Mouse (Mus musculus): ENCODE measurements around the gene Col18a1.
A peak's percentile ranks its signal among the peaks of the same experiment; 100 is the strongest.

Gene Col18a1

GRCm38 (mm10) chr10:77022301-77023130 lies 143.8 kb downstream of the Col18a1 start:
- no peak for DNase-seq (ENCODE audit: extremely low spot score, low read depth, low spot score)

GRCm38 (mm10) chr10:77021399-77022052 lies 144.8 kb downstream of the Col18a1 start:
- peak; percentile 84 for DNase-seq (ENCODE audit: extremely low spot score, low read depth, low spot score)

- DNase-seq (ENCODE audit: extremely low spot score, low read depth, low spot score): no peak
These were observed 148.7 kb downstream of the Col18a1 start for GRCm38 (mm10) chr10:77017662-77018061.

DNA sequence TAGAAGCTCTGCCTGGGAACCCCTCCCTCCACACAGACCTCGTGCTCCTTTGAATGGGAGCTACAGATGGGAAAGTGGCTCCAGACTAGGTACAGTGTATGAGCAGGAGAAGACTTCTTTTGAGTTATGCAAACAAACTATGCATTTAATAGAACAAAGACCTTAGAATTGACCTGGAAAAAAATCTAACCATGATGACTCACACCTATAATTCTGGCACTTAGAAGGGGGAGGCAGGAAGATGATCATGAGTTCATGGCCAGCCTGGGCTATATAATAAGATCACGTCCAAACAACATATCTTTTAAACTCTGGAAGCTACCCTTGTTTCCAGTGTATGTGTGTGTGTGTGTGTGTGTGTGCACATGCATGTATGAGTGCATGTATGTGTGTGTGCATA lies 149.3 kb downstream of the Col18a1 start:
- DNase-seq (ENCODE audit: extremely low spot score, low read depth, low spot score): no peak

- DNase-seq (ENCODE audit: extremely low spot score, low read depth, low spot score): no peak
These were observed 149.8 kb downstream of the Col18a1 start for GRCm38 (mm10) chr10:77016499-77016898.

- no peak for DNase-seq (ENCODE audit: extremely low spot score, low read depth, low spot score)
These were observed 150.3 kb downstream of the Col18a1 start for GRCm38 (mm10) chr10:77016080-77016479.

DNA sequence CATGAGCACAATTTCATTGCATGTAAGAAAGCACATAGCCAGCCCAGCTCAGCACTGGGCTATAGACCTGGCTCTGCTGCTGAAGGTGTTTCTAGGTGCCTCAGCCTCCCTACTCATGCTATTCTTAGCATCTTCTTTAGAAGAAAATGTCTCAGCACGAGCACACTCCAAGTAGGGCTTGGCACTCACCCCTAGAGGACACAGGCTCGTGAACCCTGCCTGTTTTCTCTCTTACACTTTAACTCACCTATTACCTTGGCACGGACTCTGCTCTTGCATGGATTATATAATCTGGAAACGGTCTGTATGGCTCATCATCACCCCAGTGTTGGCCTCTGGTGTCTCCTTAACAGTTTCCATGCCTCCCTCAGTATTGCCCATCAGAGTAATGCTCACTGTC lies 154.7 kb downstream of the Col18a1 start:
- no peak for DNase-seq (ENCODE audit: extremely low spot score, low read depth, low spot score)

GRCm38 (mm10) chr10:77008698-77009097 lies 157.7 kb downstream of the Col18a1 start:
- no peak for DNase-seq (ENCODE audit: extremely low spot score, low read depth, low spot score)

GRCm38 (mm10) chr10:77008109-77008561 lies 158.2 kb downstream of the Col18a1 start:
- no peak for DNase-seq (ENCODE audit: extremely low spot score, low read depth, low spot score)

DNA sequence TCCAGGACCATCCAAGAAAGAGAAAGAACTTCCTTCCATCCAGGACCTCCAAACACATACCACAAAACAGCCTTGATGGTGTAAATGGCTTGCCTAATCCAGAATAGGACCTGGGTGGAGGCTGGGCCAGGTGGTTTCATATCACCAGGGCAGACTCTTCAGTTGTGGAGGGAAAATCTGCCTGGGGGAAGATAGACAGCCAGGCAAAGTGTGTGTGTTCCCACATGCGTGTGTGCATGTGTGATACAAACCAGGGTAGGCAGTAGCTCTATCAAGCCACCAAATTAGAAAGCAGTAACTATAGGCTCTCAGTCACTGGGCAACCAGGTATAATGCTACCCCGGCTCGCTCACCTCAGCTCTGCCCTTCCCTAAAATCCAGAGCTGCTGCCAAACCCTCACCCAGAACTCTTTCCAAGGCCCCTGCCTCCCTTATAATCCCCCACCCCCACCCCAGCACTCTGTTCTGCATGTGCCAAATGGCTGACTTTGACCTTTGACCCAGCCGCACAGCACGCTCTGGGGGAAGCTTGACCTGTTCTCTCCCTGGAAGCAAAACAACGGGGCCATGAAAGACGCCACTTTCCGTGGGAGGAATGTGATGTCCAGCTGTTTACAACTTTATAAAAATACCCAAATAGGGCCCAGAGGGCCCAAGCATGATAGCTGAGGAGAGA lies 158.8 kb downstream of the Col18a1 start:
- no peak for DNase-seq (ENCODE audit: extremely low spot score, low read depth, low spot score)

DNA sequence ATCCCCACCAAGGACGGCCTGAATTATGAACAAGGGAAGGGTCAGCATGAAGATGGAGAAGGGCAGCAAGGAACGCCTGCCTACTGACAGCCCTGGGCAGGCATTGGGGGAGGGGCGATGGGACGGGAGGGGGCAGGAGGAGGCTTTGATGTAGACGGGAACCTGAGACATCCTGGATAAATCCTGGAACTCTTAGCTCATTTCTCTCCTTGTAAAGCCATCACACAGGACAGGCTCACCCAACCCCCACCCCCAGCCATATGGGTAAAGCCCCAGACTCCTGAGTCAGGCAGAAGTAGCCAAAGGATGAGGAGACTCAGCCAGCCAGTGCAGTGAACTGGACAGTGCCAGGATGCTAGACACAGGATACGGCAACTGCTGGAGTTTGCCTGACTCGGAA lies 161.4 kb downstream of the Col18a1 start:
- DNase-seq (ENCODE audit: extremely low spot score, low read depth, low spot score): no peak

Measured in hindlimb bud, embryonic 11.5 days (tissue).